Mouse (Mus musculus): ENCODE data around the gene Cenpb. TPM values are rescaled to one million over a fixed set of nuclear protein-coding genes. Genes with fewer than 3 reads are reported as not detected.

The Cenpb gene
- polyA plus RNA-seq, 1 experiment, result 31.2 TPM

- H3K27ac ChIP-seq (ENCODE audit: insufficient read depth, low read length), result no peak overlapping the region
- no peaks in the 10 kb centered on the region for H3K36me3 ChIP-seq (ENCODE audit: control insufficient read depth, insufficient read depth, low read length)
- no peaks in the 10 kb centered on the region for H3K27me3 ChIP-seq (ENCODE audit: control insufficient read depth, insufficient read depth, low read length)
- H3K4me3 ChIP-seq (ENCODE audit: extremely low read depth, insufficient read depth, insufficient read length), result no peak overlapping the region
- TF ChIP-seq POLR2A (IDR thresholded peaks at IDR 0.05; ENCODE audit: low read depth, low read length), result no peak
- TF ChIP-seq CTCF (IDR thresholded peaks at IDR 0.05; ENCODE audit: extremely low read depth, insufficient read depth, insufficient read length, insufficient replicate concordance), result no peak
- H3K4me1 ChIP-seq (ENCODE audit: control insufficient read depth, insufficient read depth, insufficient read length), result no peaks in the 10 kb centered on the region
- DNase-seq (ENCODE audit: low read depth in 1 of 2, low spot score in 2 of 2), result no peak
- WGBS, result 80% methylated on average over 5 of the region's 5 CpGs
Observed at GRCm38 (mm10) chr2:131140533-131140905, 39.3 kb downstream of the Cenpb start.

GRCm38 (mm10) chr2:131139886-131140532, 39.9 kb downstream of the Cenpb start:
- Histone ChIP-seq H3K27me3 (ENCODE audit: control insufficient read depth, insufficient read depth, low read length) (no peaks in the 10 kb centered on the region), H3K4me1 (ENCODE audit: control insufficient read depth, insufficient read depth, insufficient read length) (peaks cover 2% of the 10 kb centered on the region; the same call in 1 of the 2 replicates), H3K4me3 (ENCODE audit: extremely low read depth, insufficient read depth, insufficient read length) (no peak overlapping the region), H3K36me3 (ENCODE audit: control insufficient read depth, insufficient read depth, low read length) (no peaks in the 10 kb centered on the region), H3K27ac (ENCODE audit: insufficient read depth, low read length) (no peak overlapping the region)
- WGBS, result 94% methylated on average over 5 of the region's 5 CpGs
- TF ChIP-seq POLR2A (IDR thresholded peaks at IDR 0.05; ENCODE audit: low read depth, low read length) (no peak), CTCF (IDR thresholded peaks at IDR 0.05; ENCODE audit: extremely low read depth, insufficient read depth, insufficient read length, insufficient replicate concordance) (no peak)
- no peak for DNase-seq (ENCODE audit: low read depth in 1 of 2, low spot score in 2 of 2)

- no peak for TF ChIP-seq POLR2A (IDR thresholded peaks at IDR 0.05; ENCODE audit: low read depth, low read length)
- TF ChIP-seq CTCF (IDR thresholded peaks at IDR 0.05; ENCODE audit: extremely low read depth, insufficient read depth, insufficient read length, insufficient replicate concordance), result no peak
- H3K36me3 ChIP-seq (ENCODE audit: control insufficient read depth, insufficient read depth, low read length), result no peaks in the 10 kb centered on the region
- peaks cover 3% of the 10 kb centered on the region; the same call in 1 of the 2 replicates for H3K4me1 ChIP-seq (ENCODE audit: control insufficient read depth, insufficient read depth, insufficient read length)
- no peak for DNase-seq (ENCODE audit: low read depth in 1 of 2, low spot score in 2 of 2)
- no peak overlapping the region for H3K27ac ChIP-seq (ENCODE audit: insufficient read depth, low read length)
- 89% methylated on average over 5 of the region's 5 CpGs for WGBS
- no peak overlapping the region for H3K4me3 ChIP-seq (ENCODE audit: extremely low read depth, insufficient read depth, insufficient read length)
- no peaks in the 10 kb centered on the region for H3K27me3 ChIP-seq (ENCODE audit: control insufficient read depth, insufficient read depth, low read length)
Observed at GRCm38 (mm10) chr2:131139287-131139686, 40.6 kb downstream of the Cenpb start.

- Histone ChIP-seq H3K4me3 (ENCODE audit: extremely low read depth, insufficient read depth, insufficient read length) (no peak overlapping the region), H3K36me3 (ENCODE audit: control insufficient read depth, insufficient read depth, low read length) (no peaks in the 10 kb centered on the region), H3K4me1 (ENCODE audit: control insufficient read depth, insufficient read depth, insufficient read length) (peaks cover 3% of the 10 kb centered on the region; the same call in 1 of the 2 replicates), H3K27ac (ENCODE audit: insufficient read depth, low read length) (no peak overlapping the region), H3K27me3 (ENCODE audit: control insufficient read depth, insufficient read depth, low read length) (no peaks in the 10 kb centered on the region)
- no peak for DNase-seq (ENCODE audit: low read depth in 1 of 2, low spot score in 2 of 2)
- TF ChIP-seq CTCF (IDR thresholded peaks at IDR 0.05; ENCODE audit: extremely low read depth, insufficient read depth, insufficient read length, insufficient replicate concordance), result no peak
- no peak for TF ChIP-seq POLR2A (IDR thresholded peaks at IDR 0.05; ENCODE audit: low read depth, low read length)
- WGBS, result 94% methylated on average over 7 of the region's 7 CpGs
Observed at GRCm38 (mm10) chr2:131138760-131139159, 41.1 kb downstream of the Cenpb start.

GRCm38 (mm10) chr2:131138296-131138695, 41.6 kb downstream of the Cenpb start:
- Histone ChIP-seq H3K27me3 (ENCODE audit: control insufficient read depth, insufficient read depth, low read length) (no peaks in the 10 kb centered on the region), H3K4me1 (ENCODE audit: control insufficient read depth, insufficient read depth, insufficient read length) (peaks cover 3% of the 10 kb centered on the region; the same call in 1 of the 2 replicates), H3K36me3 (ENCODE audit: control insufficient read depth, insufficient read depth, low read length) (no peaks in the 10 kb centered on the region), H3K27ac (ENCODE audit: insufficient read depth, low read length) (no peak overlapping the region), H3K4me3 (ENCODE audit: extremely low read depth, insufficient read depth, insufficient read length) (no peak overlapping the region)
- 92% methylated on average over 4 of the region's 4 CpGs for WGBS
- no peak for DNase-seq (ENCODE audit: low read depth in 1 of 2, low spot score in 2 of 2)
- TF ChIP-seq CTCF (IDR thresholded peaks at IDR 0.05; ENCODE audit: extremely low read depth, insufficient read depth, insufficient read length, insufficient replicate concordance) (no peak), POLR2A (IDR thresholded peaks at IDR 0.05; ENCODE audit: low read depth, low read length) (no peak)

- H3K27me3 ChIP-seq (ENCODE audit: control insufficient read depth, insufficient read depth, low read length), result no peaks in the 10 kb centered on the region
- H3K36me3 ChIP-seq (ENCODE audit: control insufficient read depth, insufficient read depth, low read length), result no peaks in the 10 kb centered on the region
- DNase-seq (ENCODE audit: low read depth in 1 of 2, low spot score in 2 of 2), result no peak
- peak overlapping the region; percentile 30; the same call in 1 of the 2 replicates for H3K27ac ChIP-seq (ENCODE audit: insufficient read depth, low read length)
- WGBS, result 86% methylated on average over 11 of the region's 11 CpGs
- no peak overlapping the region for H3K4me3 ChIP-seq (ENCODE audit: extremely low read depth, insufficient read depth, insufficient read length)
- no peak for TF ChIP-seq POLR2A (IDR thresholded peaks at IDR 0.05; ENCODE audit: low read depth, low read length)
- no peak for TF ChIP-seq CTCF (IDR thresholded peaks at IDR 0.05; ENCODE audit: extremely low read depth, insufficient read depth, insufficient read length, insufficient replicate concordance)
- H3K4me1 ChIP-seq (ENCODE audit: control insufficient read depth, insufficient read depth, insufficient read length), result peaks cover 3% of the 10 kb centered on the region; the same call in 1 of the 2 replicates
Observed at GRCm38 (mm10) chr2:131135521-131136139, 44.2 kb downstream of the Cenpb start.
